Mouse (Mus musculus) cortical plate, adult 2 months (tissue): ENCODE results near the gene Evx1.

Source experiments
- CTCF ChIP-seq: fragments of 200-500 bp; IDR thresholded peaks from 2 replicates; pipeline ENCODE4 v1.5.1; 2011; ENCODE audit warnings: mild to moderate bottlenecking, control low read depth, low read length; ENCODE audit not compliant: insufficient read depth; ENCODE audit errors: extremely low read depth
- POLR2A ChIP-seq: fragments of 200-500 bp; IDR thresholded peaks from 2 replicates; pipeline ENCODE4 v1.6.1; 2011; ENCODE audit warnings: mild to moderate bottlenecking, low read length, control low read depth; ENCODE audit not compliant: insufficient read depth; ENCODE audit errors: extremely low read depth

- no peak for TF ChIP-seq CTCF
- TF ChIP-seq POLR2A, result no peak
These were observed 10.8 kb downstream of the Evx1 start for GRCm38 (mm10) chr6:52324061-52324460.
